Mouse (Mus musculus) granulocyte monocyte progenitor cell, adult 5-6 weeks (primary cell): ENCODE measurements around the gene Olfr1284. TPM values are rescaled to one million over a fixed set of nuclear protein-coding genes. Genes with fewer than 3 reads are reported as not detected.
"Not testable (repeated sequence)": the region's sequence is repeated elsewhere in the genome, so short reads cannot be mapped to it uniquely, and the experiment has no call there.

ENCODE experiments used
- ATAC-seq: replicated peaks from 2 replicates; pipeline ENCODE4 v1.8.0; 2016; ENCODE audit warnings: mild to moderate bottlenecking, moderate TSS enrichment, inconsistent platforms; ENCODE audit not compliant: poor library complexity, severe bottlenecking
- total RNA-seq, 2 experiments: library from RNA; stranded (forward) in 1 of 2; stranded (reverse) in 1 of 2; fragments of 200-712, 200-1000 nt in 1 of 2; fragments of >200 nt in 1 of 2; fragmentation: Nextera tagmentation in 1 of 2; gene quantifications; 2 replicates each; pipeline ENCODE4 v1.2.3; 2014 to 2017

Gene Olfr1284
- total RNA-seq (2014; fragmentation: Nextera tagmentation) (not detected in 2 replicates), total RNA-seq (2017) (not detected in 2 replicates)

GRCm38 (mm10) chr2:111375222-111375621 is at the start of gene Olfr1284:
Gene Olfr1284 (plus strand): TSS chr2:111375522.
- no peak for ATAC-seq

GRCm38 (mm10) chr2:111326220-111326619 is 49.1 kb upstream of the Olfr1284 start, which contains the start of gene Olfr1281:
Gene Olfr1281 (plus strand): TSS chr2:111326520.
- no peak for ATAC-seq

GRCm38 (mm10) chr2:111333721-111334120 is 41.6 kb upstream of the Olfr1284 start:
- ATAC-seq, result not testable (repeated sequence)

- no peak for ATAC-seq
Observed at GRCm38 (mm10) chr2:111335976-111336375, 39.3 kb upstream of the Olfr1284 start, which contains the start of gene Olfr1282. Gene Olfr1282 (minus strand): TSS chr2:111336076.

GRCm38 (mm10) chr2:111366490-111366889 is 8.8 kb upstream of the Olfr1284 start, which contains the start of gene Olfr1283:
Gene Olfr1283 (plus strand): TSS chr2:111366790.
- no peak for ATAC-seq

- ATAC-seq, result no peak
Observed at GRCm38 (mm10) chr2:111422931-111423330, 47.6 kb downstream of the Olfr1284 start, which contains the start of gene Olfr1286. Gene Olfr1286 (minus strand): TSS chr2:111423115.

Other genes starting within 250 kb of the Olfr1284 start
- gene Gm15130, start 222.6 kb upstream of the Olfr1284 start, total RNA-seq (2014; fragmentation: Nextera tagmentation), result not detected in 2 replicates
- gene Gm15130, start 222.6 kb upstream of the Olfr1284 start, total RNA-seq (2017), result not detected in 2 replicates
- gene 4930430A15Rik, start 145.9 kb upstream of the Olfr1284 start, total RNA-seq (2014; fragmentation: Nextera tagmentation), result not detected in 2 replicates
- gene 4930430A15Rik, start 145.9 kb upstream of the Olfr1284 start, total RNA-seq (2017), result not detected in 2 replicates
- not detected in 2 replicates for gene Olfr1275, start 140.2 kb upstream of the Olfr1284 start, total RNA-seq (2014; fragmentation: Nextera tagmentation)
- not detected in 2 replicates for gene Olfr1275, start 140.2 kb upstream of the Olfr1284 start, total RNA-seq (2017)
- gene Olfr1276, start 121.0 kb upstream of the Olfr1284 start, total RNA-seq (2014; fragmentation: Nextera tagmentation), result not detected in 2 replicates
- not detected in 2 replicates for gene Olfr1276, start 121.0 kb upstream of the Olfr1284 start, total RNA-seq (2017)
- not detected in 2 replicates for gene Olfr1277, start 101.4 kb upstream of the Olfr1284 start, total RNA-seq (2014; fragmentation: Nextera tagmentation)
- gene Olfr1277, start 101.4 kb upstream of the Olfr1284 start, total RNA-seq (2017), result not detected in 2 replicates
- gene Olfr1278, start 85.4 kb upstream of the Olfr1284 start, total RNA-seq (2014; fragmentation: Nextera tagmentation), result not detected in 2 replicates
- gene Olfr1278, start 85.4 kb upstream of the Olfr1284 start, total RNA-seq (2017), result not detected in 2 replicates
- gene Olfr1279, start 74.9 kb upstream of the Olfr1284 start, total RNA-seq (2014; fragmentation: Nextera tagmentation), result not detected in 2 replicates
- gene Olfr1279, start 74.9 kb upstream of the Olfr1284 start, total RNA-seq (2017), result not detected in 2 replicates
- gene Olfr1280, start 61.5 kb upstream of the Olfr1284 start, total RNA-seq (2014; fragmentation: Nextera tagmentation), result not detected in 2 replicates
- not detected in 2 replicates for gene Olfr1280, start 61.5 kb upstream of the Olfr1284 start, total RNA-seq (2017)
- not detected in 2 replicates for gene Olfr1281, start 49.0 kb upstream of the Olfr1284 start, total RNA-seq (2014; fragmentation: Nextera tagmentation)
- not detected in 2 replicates for gene Olfr1281, start 49.0 kb upstream of the Olfr1284 start, total RNA-seq (2017)
- not detected in 2 replicates for gene Olfr1282, start 39.4 kb upstream of the Olfr1284 start, total RNA-seq (2014; fragmentation: Nextera tagmentation)
- not detected in 2 replicates for gene Olfr1282, start 39.4 kb upstream of the Olfr1284 start, total RNA-seq (2017)
- gene Olfr1283, start 8.7 kb upstream of the Olfr1284 start, total RNA-seq (2014; fragmentation: Nextera tagmentation), result not detected in 2 replicates
- gene Olfr1283, start 8.7 kb upstream of the Olfr1284 start, total RNA-seq (2017), result not detected in 2 replicates
- gene Olfr1286, start 47.6 kb downstream of the Olfr1284 start, total RNA-seq (2014; fragmentation: Nextera tagmentation), result not detected in 2 replicates
- not detected in 2 replicates for gene Olfr1286, start 47.6 kb downstream of the Olfr1284 start, total RNA-seq (2017)
- not detected in 2 replicates for gene Olfr1287, start 73.6 kb downstream of the Olfr1284 start, total RNA-seq (2014; fragmentation: Nextera tagmentation)
- not detected in 2 replicates for gene Olfr1287, start 73.6 kb downstream of the Olfr1284 start, total RNA-seq (2017)
- not detected in 2 replicates for gene Olfr1288, start 98.6 kb downstream of the Olfr1284 start, total RNA-seq (2014; fragmentation: Nextera tagmentation)
- gene Olfr1288, start 98.6 kb downstream of the Olfr1284 start, total RNA-seq (2017), result not detected in 2 replicates
- gene Olfr1289, start 105.3 kb downstream of the Olfr1284 start, total RNA-seq (2014; fragmentation: Nextera tagmentation), result not detected in 2 replicates
- gene Olfr1289, start 105.3 kb downstream of the Olfr1284 start, total RNA-seq (2017), result not detected in 2 replicates
- not detected in 2 replicates for gene Olfr1290, start 118.3 kb downstream of the Olfr1284 start, total RNA-seq (2014; fragmentation: Nextera tagmentation)
- gene Olfr1290, start 118.3 kb downstream of the Olfr1284 start, total RNA-seq (2017), result not detected in 2 replicates
- gene Olfr1291-ps1, start 121.7 kb downstream of the Olfr1284 start, total RNA-seq (2014; fragmentation: Nextera tagmentation), result not detected in 2 replicates
- not detected in 2 replicates for gene Olfr1291-ps1, start 121.7 kb downstream of the Olfr1284 start, total RNA-seq (2017)
- gene Olfr1293-ps, start 149.7 kb downstream of the Olfr1284 start, total RNA-seq (2014; fragmentation: Nextera tagmentation), result not detected in 2 replicates
- gene Olfr1293-ps, start 149.7 kb downstream of the Olfr1284 start, total RNA-seq (2017), result not detected in 2 replicates
- gene Olfr1294, start 164.8 kb downstream of the Olfr1284 start, total RNA-seq (2014; fragmentation: Nextera tagmentation), result not detected in 2 replicates
- not detected in 2 replicates for gene Olfr1294, start 164.8 kb downstream of the Olfr1284 start, total RNA-seq (2017)
- gene Olfr1295, start 194.2 kb downstream of the Olfr1284 start, total RNA-seq (2014; fragmentation: Nextera tagmentation), result not detected in 2 replicates
- not detected in 2 replicates for gene Olfr1295, start 194.2 kb downstream of the Olfr1284 start, total RNA-seq (2017)